Mouse (Mus musculus) cerebellum, adult 2 months (tissue): ENCODE measurements around the gene Zbtb16.

Source experiments
- CTCF ChIP-seq: fragments of 200-500 bp; IDR thresholded peaks from 2 replicates; pipeline ENCODE4 v1.5.1; 2011; ENCODE audit warnings: low read depth, mild to moderate bottlenecking, control low read depth, low read length, moderate library complexity, borderline replicate concordance; ENCODE audit not compliant: insufficient read depth
- POLR2A ChIP-seq: fragments of 200-500 bp; IDR thresholded peaks from 2 replicates; pipeline ENCODE4 v1.6.1; 2011; ENCODE audit warnings: low read length, control low read depth, borderline replicate concordance; ENCODE audit not compliant: insufficient read depth

- TF ChIP-seq CTCF, result no peak
- TF ChIP-seq POLR2A, result no peak
Observed at GRCm38 (mm10) chr9:48743338-48744285, 92.4 kb downstream of the Zbtb16 start.
